Comparison of ENCODE assay signal across 22 mouse cellular contexts in the genomic region with DNA sequence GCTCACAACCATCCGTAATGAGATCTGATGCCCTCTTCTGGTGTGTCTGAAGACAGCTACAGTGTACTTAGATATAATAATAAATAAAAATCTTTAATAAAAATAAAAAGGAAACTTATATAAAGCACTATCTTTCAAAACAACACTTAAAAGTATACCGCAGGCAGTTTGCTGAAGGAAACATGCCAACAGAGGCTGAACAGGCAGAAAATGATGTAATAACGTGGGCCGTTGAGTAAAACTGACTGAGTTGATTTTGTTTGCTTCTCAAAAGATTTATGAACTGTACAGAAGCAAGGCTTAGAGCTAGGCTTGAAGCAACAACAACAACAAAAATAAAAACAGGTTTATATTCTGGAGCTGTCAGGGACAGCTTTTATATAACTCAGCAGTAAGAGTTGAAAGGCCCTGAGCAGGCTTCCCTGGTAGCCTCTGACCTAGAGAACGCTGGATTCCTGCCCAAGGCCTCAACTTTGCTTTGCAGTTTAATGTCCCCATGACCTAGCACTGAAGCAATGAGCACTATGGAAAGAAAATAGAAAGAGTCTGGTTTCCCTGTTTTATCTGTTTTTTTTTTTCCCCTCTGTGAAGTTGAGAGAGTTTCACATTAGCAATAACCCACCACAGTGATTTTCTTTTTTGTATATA. TPM values are rescaled to one million over a fixed set of nuclear protein-coding genes. Genes with fewer than 3 reads are reported as not detected.
DNase-seq lines count a peak whose midpoint lies in the region; ATAC-seq and TF ChIP-seq lines count a peak whose summit lies in the region.
"Had no signal": no experiment of that assay in that cellular context is flagged by ENCODE, and none has a peak within 500 bp of the region (broad histone marks: within the 10 kb centered on the region; RNA-seq: fewer than 3 reads in every experiment).

No protein-coding gene starts in this region.

- TF ChIP-seq POLR2A in kidney, adult 2 months (IDR thresholded peaks at IDR 0.05; ENCODE audit: low read depth, low read length), result no peak

- WGBS in kidney, adult 2 months, result 50% methylated on average over 5 of the region's 5 CpGs
- WGBS in kidney, embryonic 16.5 days, result 69% methylated on average over 5 of the region's 5 CpGs
- 88% methylated on average over 5 of the region's 5 CpGs for whole genome bisulfite sequencing in forebrain, embryonic 12.5 days

- H3K9me3 ChIP-seq in kidney, embryonic 16.5 days (ENCODE audit: low read length), result no peaks in the 10 kb centered on the region
- H3K9me3 ChIP-seq in forebrain, embryonic 12.5 days, result no peaks in the 10 kb centered on the region
- H3K9me3 ChIP-seq: midbrain, embryonic 12.5 days had no signal

- no peak overlapping the region for H3K4me2 ChIP-seq in kidney, embryonic 16.5 days (replicated peaks; ENCODE audit: low read depth, low read length)
- H3K4me2 ChIP-seq in forebrain, embryonic 12.5 days, result no peak overlapping the region
- H3K4me2 ChIP-seq: lung, embryonic 14.5 days; midbrain, embryonic 12.5 days had no signal

- H3K27ac ChIP-seq in kidney, adult 2 months (ENCODE audit: insufficient read depth, low read depth, low read length), result peak overlapping the region; percentile 32; the same call in 1 of the 2 replicates
- no peak overlapping the region for H3K27ac ChIP-seq in kidney, embryonic 16.5 days (ENCODE audit: low read length)
- H3K27ac ChIP-seq in brown adipose tissue, adult 24 weeks (replicated peaks; ENCODE audit: low read depth, low read length), result peak overlapping the region; percentile 87
- H3K27ac ChIP-seq in forebrain, embryonic 12.5 days, result no peak overlapping the region
- H3K27ac ChIP-seq: macrophage; midbrain, embryonic 12.5 days had no signal

- peaks cover 21% of the 10 kb centered on the region; the same call in 1 of the 2 replicates for H3K4me1 ChIP-seq in kidney, adult 2 months (ENCODE audit: control insufficient read depth, insufficient read depth, low read length)
- peaks cover 11% of the 10 kb centered on the region for H3K4me1 ChIP-seq in kidney, embryonic 16.5 days (ENCODE audit: insufficient read depth, low read length)
- peaks cover 4% of the 10 kb centered on the region for H3K4me1 ChIP-seq in brown adipose tissue, adult 24 weeks (ENCODE audit: control insufficient read depth, insufficient read depth, insufficient read length, low read length)
- H3K4me1 ChIP-seq in forebrain, embryonic 12.5 days, result peaks cover 18% of the 10 kb centered on the region

- no peaks in the 10 kb centered on the region for H3K36me3 ChIP-seq in kidney, adult 2 months (ENCODE audit: control insufficient read depth, insufficient read depth, low read length)
- H3K36me3 ChIP-seq in kidney, embryonic 16.5 days (ENCODE audit: insufficient read depth, low read length), result no peaks in the 10 kb centered on the region; the same call in 1 of the 2 replicates
- no peaks in the 10 kb centered on the region for H3K36me3 ChIP-seq in forebrain, embryonic 12.5 days (replicated peaks)
- H3K36me3 ChIP-seq: midbrain, embryonic 12.5 days had no signal

- no peak for ATAC-seq in kidney, embryonic 16.5 days (ENCODE audit: low FRiP score, low TSS enrichment)
- no peak for ATAC-seq in forebrain, embryonic 12.5 days (ENCODE audit: low FRiP score)
- ATAC-seq in granulocyte monocyte progenitor cell, adult 5-6 weeks (replicated peaks; ENCODE audit: poor library complexity, severe bottlenecking), result no peak
- ATAC-seq: inflammation-experienced regulatory T-cells, adult 6 months; Patski had no signal

- TF ChIP-seq CTCF in kidney, adult 2 months (conservative IDR thresholded peaks at IDR 0.05; ENCODE audit: insufficient read depth, insufficient read length, low read depth, low read length), result no peak

- H3K9ac ChIP-seq in kidney, embryonic 16.5 days (replicated peaks; ENCODE audit: low read length), result no peak overlapping the region
- H3K9ac ChIP-seq in forebrain, embryonic 12.5 days, result no peak overlapping the region
- H3K9ac ChIP-seq: lung, embryonic 14.5 days; midbrain, embryonic 12.5 days had no signal

- DNase-seq in kidney, adult 2 months, result peak; percentile 89
- peak; percentile 87 for DNase-seq in adrenal gland, adult 2 months
- peak; percentile 81 for DNase-seq in kidney, postnatal 14 days
- no peak for DNase-seq in urinary bladder, postnatal 14 days (ENCODE audit: low spot score)
- DNase-seq: cerebellum, adult 8-10 months; gastrocnemius, postnatal 10 days had no signal

- H3K27me3 ChIP-seq in kidney, adult 2 months (replicated peaks; ENCODE audit: control insufficient read depth, insufficient read depth, low read length), result no peaks in the 10 kb centered on the region
- H3K27me3 ChIP-seq in kidney, embryonic 16.5 days (ENCODE audit: insufficient read depth, low read length), result no peaks in the 10 kb centered on the region
- H3K27me3 ChIP-seq in forebrain, embryonic 12.5 days, result no peaks in the 10 kb centered on the region
- H3K27me3 ChIP-seq: midbrain, embryonic 12.5 days; Patski had no signal

- H3K4me3 ChIP-seq in kidney, adult 2 months (ENCODE audit: insufficient read depth, low read depth, low read length), result no peak overlapping the region
- H3K4me3 ChIP-seq in kidney, embryonic 16.5 days (ENCODE audit: low read length), result no peak overlapping the region
- H3K4me3 ChIP-seq in brown adipose tissue, adult 24 weeks (ENCODE audit: insufficient read depth, low read depth, low read length), result no peak overlapping the region
- H3K4me3 ChIP-seq in forebrain, embryonic 12.5 days (replicated peaks), result no peak overlapping the region
- H3K4me3 ChIP-seq: erythroblast, embryonic 14.5 days; midbrain, embryonic 12.5 days had no signal

RNA-seq across cellular contexts. Expression of gene Hacl1, which starts 3.2 kb away (rescaled TPM):
- polyA plus RNA-seq in kidney, adult 2 months (2012; rRNA removed), result 129 and 154 TPM in 2 replicates
- polyA plus RNA-seq in kidney, embryonic 16.5 days (2015; fragmentation: Nextera tagmentation; extraction: Ambion mirVana), result 27.0 and 39.3 TPM in 2 replicates
- 10 to 100 TPM; 38.9 to 67.1 TPM for total RNA-seq in adrenal gland, adult 2 months (2021)
- 10.8 and 15.2 TPM in 2 replicates for polyA plus RNA-seq in adrenal gland, adult 2 months (2012; rRNA removed)
- polyA plus RNA-seq in brown adipose tissue, adult 24 weeks (2012; ENCODE audit: insufficient read depth, insufficient read length, missing spikeins), result 77.1 and 106 TPM in 2 replicates
- polyA plus RNA-seq in forebrain, embryonic 12.5 days (2016; fragmentation: Nextera tagmentation; extraction: Ambion mirVana), result 6.9 and 8.9 TPM in 2 replicates
- 6.0 and 23.7 TPM in 2 replicates for total RNA-seq in granulocyte monocyte progenitor cell, adult 5-6 weeks (2014; fragmentation: Nextera tagmentation)
- 24.1 and 24.3 TPM in 2 replicates for total RNA-seq in granulocyte monocyte progenitor cell, adult 5-6 weeks (2017)

RNA-seq across cellular contexts. Expression of gene Btd, which starts 3.5 kb away (rescaled TPM):
- polyA plus RNA-seq in kidney, adult 2 months (2012; rRNA removed), result 119 and 134 TPM in 2 replicates
- polyA plus RNA-seq in kidney, embryonic 16.5 days (2015; fragmentation: Nextera tagmentation; extraction: Ambion mirVana), result 46.6 and 50.3 TPM in 2 replicates
- 10 to 100 TPM; 55.6 to 63.4 TPM for total RNA-seq in adrenal gland, adult 2 months (2021)
- polyA plus RNA-seq in adrenal gland, adult 2 months (2012; rRNA removed), result 45.8 and 46.2 TPM in 2 replicates
- 27.9 and 30.4 TPM in 2 replicates for polyA plus RNA-seq in brown adipose tissue, adult 24 weeks (2012; ENCODE audit: insufficient read depth, insufficient read length, missing spikeins)
- 13.9 and 15.2 TPM in 2 replicates for polyA plus RNA-seq in forebrain, embryonic 12.5 days (2016; fragmentation: Nextera tagmentation; extraction: Ambion mirVana)
- 23.4 and 25.4 TPM in 2 replicates for total RNA-seq in granulocyte monocyte progenitor cell, adult 5-6 weeks (2014; fragmentation: Nextera tagmentation)
- total RNA-seq in granulocyte monocyte progenitor cell, adult 5-6 weeks (2017), result 11.3 and 12.4 TPM in 2 replicates

RNA-seq across cellular contexts. Expression of gene Gm49387, which starts 3.6 kb away (rescaled TPM):
- polyA plus RNA-seq in kidney, adult 2 months (2012; rRNA removed), result not detected in 2 replicates
- polyA plus RNA-seq in kidney, embryonic 16.5 days (2015; fragmentation: Nextera tagmentation; extraction: Ambion mirVana), result 7.3 and 8.0 TPM in 2 replicates
- 1 to 10 TPM in 1 of 2 experiments, not detected in 1; 2.3 TPM for total RNA-seq in adrenal gland, adult 2 months (2021)
- 1.9 TPM in 1 of 2 replicates, not detected in the other for polyA plus RNA-seq in adrenal gland, adult 2 months (2012; rRNA removed)
- polyA plus RNA-seq in brown adipose tissue, adult 24 weeks (2012; ENCODE audit: insufficient read depth, insufficient read length, missing spikeins), result not detected in 2 replicates
- 1.1 TPM in 1 of 2 replicates, not detected in the other for polyA plus RNA-seq in forebrain, embryonic 12.5 days (2016; fragmentation: Nextera tagmentation; extraction: Ambion mirVana)
- not detected in 2 replicates for total RNA-seq in granulocyte monocyte progenitor cell, adult 5-6 weeks (2014; fragmentation: Nextera tagmentation)
- not detected in 2 replicates for total RNA-seq in granulocyte monocyte progenitor cell, adult 5-6 weeks (2017)
- total RNA-seq: common myeloid progenitor, adult 5-6 weeks; layer of hippocampus, adult 8-10 months; left cerebral cortex, adult 8-10 months had no signal
- polyA plus RNA-seq: erythroblast, embryonic 14.5 days; macrophage; neural tube, embryonic 14.5 days; thymus, adult 2 months had no signal

RNA-seq across cellular contexts. Expression of gene Colq, which starts 53.2 kb away (rescaled TPM):
- 0.27 and 1.2 TPM in 2 replicates for polyA plus RNA-seq in kidney, adult 2 months (2012; rRNA removed)
- 2.8 and 3.2 TPM in 2 replicates for polyA plus RNA-seq in kidney, embryonic 16.5 days (2015; fragmentation: Nextera tagmentation; extraction: Ambion mirVana)
- not detected for total RNA-seq in adrenal gland, adult 2 months (2021)
- 0.06 and 0.10 TPM in 2 replicates for polyA plus RNA-seq in adrenal gland, adult 2 months (2012; rRNA removed)
- polyA plus RNA-seq in brown adipose tissue, adult 24 weeks (2012; ENCODE audit: insufficient read depth, insufficient read length, missing spikeins), result not detected in 2 replicates
- 0.06 and 0.15 TPM in 2 replicates for polyA plus RNA-seq in forebrain, embryonic 12.5 days (2016; fragmentation: Nextera tagmentation; extraction: Ambion mirVana)
- not detected in 2 replicates for total RNA-seq in granulocyte monocyte progenitor cell, adult 5-6 weeks (2014; fragmentation: Nextera tagmentation)
- total RNA-seq in granulocyte monocyte progenitor cell, adult 5-6 weeks (2017), result not detected in 2 replicates
- total RNA-seq: common myeloid progenitor, adult 5-6 weeks had no signal
- polyA plus RNA-seq: erythroblast, embryonic 14.5 days; hindbrain, embryonic 11.5 days; macrophage; Patski had no signal

Comparison
In these comparisons a context has a peak if more than half of its experiments do, and no peak if none do; other contexts are left out.
1. H3K27ac ChIP-seq: peak in kidney, adult 2 months (single experiment) and brown adipose tissue, adult 24 weeks (single experiment); none in kidney, embryonic 16.5 days (single experiment) and forebrain, embryonic 12.5 days (single experiment).